Mouse (Mus musculus): ENCODE results near the gene Slco1a5. TPM values are rescaled to one million over a fixed set of nuclear protein-coding genes. Genes with fewer than 3 reads are reported as not detected.
"Not testable (repeated sequence)": the region's sequence is repeated elsewhere in the genome, so short reads cannot be mapped to it uniquely, and the experiment has no call there.

Gene Slco1a5
- under 1 TPM; 0.14 to 0.24 TPM for total RNA-seq (2021)

DNA sequence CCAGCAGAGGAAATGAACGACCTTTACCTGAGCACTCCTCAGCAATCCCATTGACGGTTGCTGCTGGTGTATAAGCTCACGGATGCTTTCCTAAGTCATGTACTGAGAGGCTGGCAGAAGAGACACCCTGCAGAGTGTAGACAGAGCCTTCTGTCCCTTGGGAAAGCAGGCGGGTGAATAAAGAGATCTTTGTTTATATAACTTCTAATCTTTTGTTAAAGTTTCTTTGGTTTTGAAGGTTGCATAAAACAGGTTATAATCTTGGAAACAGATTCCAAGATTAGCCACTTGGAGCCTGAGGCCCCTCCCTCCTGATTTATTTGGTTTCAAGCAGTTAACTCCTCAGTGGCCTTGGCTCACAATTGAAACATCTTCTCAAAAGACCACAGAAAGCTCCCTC lies at the start of gene Slco1a5:
Gene Slco1a5, minus strand, starts transcription at position 101 of the 400 bp plus-strand sequence.
- no peak for DNase-seq (ENCODE audit: extremely low spot score in 1 of 2, low spot score in 2 of 2)
- intact Hi-C loops (cut with DNase I) = no loop called here

DNA sequence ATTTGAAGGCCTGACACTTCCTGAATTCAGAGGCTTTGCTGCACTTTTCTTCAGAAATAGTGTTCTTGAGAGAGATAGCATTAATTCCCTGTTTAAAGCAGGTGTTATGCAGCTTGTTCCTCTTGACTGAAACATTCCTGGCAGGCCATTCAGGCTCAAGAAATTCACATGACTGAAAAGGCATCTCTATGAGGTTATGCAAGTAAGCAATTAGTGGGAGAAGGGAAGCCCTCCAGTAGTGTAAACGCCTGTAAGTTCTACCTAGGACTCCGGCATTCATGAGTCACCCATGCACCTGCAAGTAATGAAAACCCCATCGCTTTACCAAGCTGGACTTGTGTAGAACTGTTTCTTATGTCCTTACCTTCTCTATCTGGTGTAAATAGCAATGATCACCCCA lies 46.8 kb upstream of the Slco1a5 start:
- DNase-seq (ENCODE audit: extremely low spot score in 1 of 2, low spot score in 2 of 2) = no peak
- intact Hi-C loops (cut with DNase I) = loop anchor here (10.0 kb wide), 1 partner anchor 365 kb away; no protein-coding TSS in a partner anchor

DNA sequence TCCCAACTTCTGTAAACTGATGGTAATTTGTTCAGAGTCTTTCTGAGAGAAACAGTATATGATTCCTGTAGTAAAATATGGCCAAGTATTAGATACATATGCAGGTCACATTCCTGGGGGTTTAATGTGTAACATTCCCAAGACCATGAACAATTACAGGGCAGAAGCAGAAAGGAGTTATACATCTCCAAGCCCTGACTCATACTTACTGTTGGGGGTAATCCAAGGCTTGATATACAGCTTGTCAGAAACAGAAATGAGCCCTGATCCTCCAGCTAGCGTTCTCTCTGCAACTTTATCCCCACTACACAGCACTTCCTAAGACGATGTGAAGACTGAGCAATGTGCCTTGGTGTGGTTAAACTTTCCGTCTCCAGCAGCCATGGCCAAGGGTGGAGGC lies 44.8 kb upstream of the Slco1a5 start:
- DNase-seq (ENCODE audit: extremely low spot score in 1 of 2, low spot score in 2 of 2) = no peak
- intact Hi-C loops (cut with DNase I) = loop anchor here (10.0 kb wide), 1 partner anchor 367 kb away; no protein-coding TSS in a partner anchor

GRCm38 (mm10) chr6:142366473-142367018 lies 43.8 kb upstream of the Slco1a5 start:
- intact Hi-C loops (cut with DNase I) = loop anchor here (10.0 kb wide), 1 partner anchor 368 kb away; no protein-coding TSS in a partner anchor
- no peak for DNase-seq (ENCODE audit: extremely low spot score in 1 of 2, low spot score in 2 of 2)

GRCm38 (mm10) chr6:142365742-142366472 lies 43.1 kb upstream of the Slco1a5 start:
- intact Hi-C loops (cut with DNase I) = loop anchor here (10.0 kb wide), 1 partner anchor 369 kb away; no protein-coding TSS in a partner anchor
- DNase-seq (ENCODE audit: extremely low spot score in 1 of 2, low spot score in 2 of 2) = no peak

DNA sequence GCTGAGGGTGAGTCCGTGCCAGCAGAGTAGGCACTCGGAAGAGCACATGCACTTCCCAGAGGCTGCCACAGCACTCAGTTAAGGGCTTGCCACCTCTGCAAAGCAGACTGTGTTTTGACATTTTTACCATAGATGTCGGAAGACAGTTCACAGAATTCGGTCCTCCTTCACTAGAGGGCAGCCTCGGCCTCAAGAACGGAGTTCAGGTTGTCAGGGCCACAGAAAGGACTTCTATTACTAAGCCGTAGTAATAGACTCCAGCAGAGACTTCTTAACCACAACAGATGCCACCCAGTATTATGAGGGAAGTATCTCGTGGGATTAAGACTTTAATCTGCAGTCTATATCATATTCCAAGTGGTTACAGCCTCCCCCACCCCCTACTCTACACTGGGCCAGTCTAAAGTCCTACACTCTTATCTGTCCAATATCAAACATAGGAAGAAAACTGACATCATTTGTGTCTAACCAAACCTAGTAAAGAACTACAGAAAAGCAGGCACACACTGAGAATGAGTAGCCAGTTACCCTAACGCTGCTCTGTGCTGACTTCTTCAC lies 40.3 kb upstream of the Slco1a5 start:
- no peak for DNase-seq (ENCODE audit: extremely low spot score in 1 of 2, low spot score in 2 of 2)
- intact Hi-C loops (cut with DNase I) = loop anchor here (5.0 to 10.0 kb wide), 3 partner anchors 124 to 372 kb away; no protein-coding TSS in a partner anchor

DNA sequence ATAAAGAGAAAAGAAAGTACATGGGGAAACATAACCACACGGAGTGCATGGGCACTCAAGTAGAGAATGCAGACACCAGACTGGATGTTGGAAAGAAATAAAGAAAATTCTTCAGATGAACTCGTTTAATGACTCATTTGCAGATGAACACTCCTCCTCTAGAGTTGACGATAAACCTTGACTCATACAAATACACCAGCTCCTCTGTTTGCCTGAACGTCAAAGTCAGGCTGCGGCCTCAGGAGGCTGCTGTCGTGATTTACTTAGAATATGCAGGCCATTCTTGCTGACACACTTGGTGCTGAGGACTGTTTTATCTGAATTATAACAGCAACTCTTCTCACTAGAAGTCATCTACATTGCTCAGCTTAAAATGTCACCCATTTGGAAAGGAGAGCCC lies 39.3 kb upstream of the Slco1a5 start:
- intact Hi-C loops (cut with DNase I) = loop anchor here (5.0 to 10.0 kb wide), 3 partner anchors 125 to 373 kb away; no protein-coding TSS in a partner anchor
- no peak for DNase-seq (ENCODE audit: extremely low spot score in 1 of 2, low spot score in 2 of 2)

DNA sequence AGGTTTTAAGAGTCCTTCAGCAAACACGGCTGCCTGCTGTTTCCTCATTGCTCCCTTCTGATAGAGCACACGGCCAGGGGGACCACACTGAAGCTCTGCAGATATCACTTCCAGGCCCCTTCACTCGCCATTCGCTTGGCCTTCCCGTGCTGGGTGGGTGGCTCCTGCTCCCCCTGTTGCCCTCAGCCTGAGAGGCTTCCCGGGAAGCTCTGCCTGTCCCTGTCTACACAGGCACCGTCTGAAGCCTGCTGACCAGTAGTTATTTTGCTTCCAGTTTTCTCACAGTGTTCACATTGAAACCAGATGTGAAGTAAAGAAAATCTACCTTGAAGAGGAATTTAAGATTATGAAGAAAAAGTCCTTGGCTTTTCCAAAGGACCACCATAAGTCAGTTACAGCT lies 34.3 kb upstream of the Slco1a5 start:
- no peak for DNase-seq (ENCODE audit: extremely low spot score in 1 of 2, low spot score in 2 of 2)
- intact Hi-C loops (cut with DNase I) = no loop called here

GRCm38 (mm10) chr6:142352099-142352498 lies 29.3 kb upstream of the Slco1a5 start:
- intact Hi-C loops (cut with DNase I); DNase-seq (ENCODE audit: extremely low spot score in 1 of 2, low spot score in 2 of 2): not testable (repeated sequence)

- intact Hi-C loops (cut with DNase I) = no loop called here
- peak in 1 of 2 experiments; percentile 31 for DNase-seq (ENCODE audit: extremely low spot score in 1 of 2, low spot score in 2 of 2)
Measured at GRCm38 (mm10) chr6:142347431-142348385, 24.9 kb upstream of the Slco1a5 start.

DNA sequence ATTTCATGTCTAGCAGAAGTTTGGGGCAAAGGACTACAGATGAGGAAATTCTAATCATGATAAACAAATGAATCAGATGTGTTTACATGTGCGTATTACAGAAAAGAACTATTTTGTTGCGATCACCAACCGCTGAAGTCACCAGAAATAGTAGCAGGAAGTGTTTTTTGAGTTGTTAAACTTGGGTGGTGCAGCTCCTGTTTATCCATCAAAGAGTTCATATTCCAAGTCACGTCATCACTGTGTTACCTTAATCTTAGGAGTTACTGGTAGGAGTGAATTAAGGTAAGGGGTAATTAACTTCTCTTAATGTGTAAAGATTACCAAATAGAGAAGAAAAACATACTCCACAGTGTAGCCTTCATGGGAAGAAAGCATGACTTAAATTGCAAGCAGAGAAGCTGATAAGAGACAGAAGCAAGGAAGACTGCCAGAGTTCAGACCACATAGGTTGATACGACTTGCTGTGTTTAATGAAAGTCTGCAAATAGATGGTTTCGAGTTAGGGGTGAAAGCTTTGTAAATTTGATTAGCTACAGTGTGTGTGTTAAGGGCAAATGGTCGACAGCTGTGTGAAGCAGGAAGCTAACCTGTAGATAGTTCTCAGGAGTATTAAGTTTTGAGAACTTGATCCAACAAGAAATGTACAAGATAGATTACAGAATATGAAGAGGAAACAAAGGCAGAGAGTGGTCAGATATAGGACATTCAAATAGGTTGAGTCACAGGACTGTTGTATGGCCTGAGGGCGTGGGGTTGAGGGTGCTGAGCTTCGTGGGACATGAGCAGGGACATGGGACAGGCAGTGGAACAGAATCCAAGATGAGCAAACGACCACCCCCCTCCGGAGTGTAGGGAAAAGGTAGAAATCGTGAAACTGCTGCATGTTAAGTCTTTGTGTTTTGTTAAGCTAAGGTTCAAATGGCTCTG lies 23.7 kb upstream of the Slco1a5 start:
- DNase-seq (ENCODE audit: extremely low spot score in 1 of 2, low spot score in 2 of 2) = no peak
- intact Hi-C loops (cut with DNase I) = no loop called here

DNA sequence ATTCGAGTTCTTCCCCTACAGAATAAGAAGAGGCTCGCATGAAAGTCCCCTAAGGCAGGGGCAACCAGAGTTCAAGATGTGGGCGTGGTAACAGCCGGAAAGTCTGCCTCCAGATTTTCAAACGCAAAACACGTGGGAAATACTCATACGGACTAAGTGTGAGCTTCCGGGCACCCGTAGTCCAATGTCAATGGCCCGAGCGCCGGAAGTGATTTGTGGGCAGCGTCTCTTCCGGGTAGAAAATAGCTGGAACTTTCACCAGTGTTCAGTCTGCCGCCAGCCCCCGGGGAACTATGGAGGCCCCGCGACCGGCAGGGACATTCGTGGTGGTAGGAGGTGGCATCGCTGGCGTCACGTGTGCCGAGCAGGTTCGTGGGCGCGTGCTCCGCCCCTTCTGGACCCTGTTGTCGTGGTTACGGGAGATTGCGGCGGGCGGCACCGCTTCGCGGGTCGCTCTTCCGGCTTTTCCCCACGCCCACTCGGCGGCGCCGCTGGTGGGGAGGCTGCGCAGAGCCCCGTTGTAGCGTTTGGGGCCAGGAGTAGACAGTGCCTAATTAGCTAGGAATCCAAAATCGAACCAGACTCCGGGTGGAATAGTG lies 22.8 kb upstream of the Slco1a5 start, which contains the start of gene Pyroxd1:
Gene Pyroxd1, plus strand, starts transcription at position 215 of the 599 bp plus-strand sequence.
- intact Hi-C loops (cut with DNase I) = no loop called here
- DNase-seq (ENCODE audit: extremely low spot score in 1 of 2, low spot score in 2 of 2) = peak; percentile 84 to 91

DNA sequence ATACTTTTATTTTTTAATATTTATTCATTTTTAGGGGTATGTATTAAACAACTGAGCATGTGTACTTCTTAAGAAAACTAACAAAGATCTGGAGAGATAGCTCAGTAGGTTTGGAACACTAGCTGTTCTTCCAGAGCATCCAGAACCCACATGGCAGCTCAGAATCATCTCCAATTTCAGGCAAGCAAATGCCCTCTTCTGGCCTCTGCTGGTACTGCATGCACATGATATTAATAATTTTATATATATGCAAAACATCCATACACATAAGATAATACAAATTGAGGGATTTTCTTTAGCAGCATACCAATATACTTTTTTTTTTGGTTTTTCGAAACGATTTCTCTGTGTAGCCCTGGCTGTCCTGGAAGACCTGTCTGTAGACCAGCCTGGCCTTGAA lies 20.8 kb upstream of the Slco1a5 start:
- peak; percentile 47 to 68 for DNase-seq (ENCODE audit: extremely low spot score in 1 of 2, low spot score in 2 of 2)
- intact Hi-C loops (cut with DNase I) = no loop called here

DNA sequence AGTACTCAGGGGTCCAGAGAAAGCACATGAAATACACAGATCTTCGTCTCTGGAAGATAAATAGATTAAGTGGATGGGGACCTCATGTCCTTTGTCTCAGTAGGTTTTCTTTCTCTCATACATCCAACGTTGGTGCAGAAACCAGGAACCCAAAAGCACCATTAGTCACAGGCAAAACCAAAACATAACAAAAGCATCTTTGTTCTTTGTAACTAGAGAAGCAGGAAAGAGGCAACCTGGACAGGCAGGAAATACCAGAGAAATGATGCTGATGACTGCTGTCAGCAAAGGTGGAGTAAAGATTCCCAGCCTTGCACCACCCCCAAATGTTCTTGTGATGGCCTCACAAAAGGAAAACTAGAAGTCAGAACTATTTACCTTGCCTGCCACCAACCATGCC lies 16.8 kb upstream of the Slco1a5 start:
- intact Hi-C loops (cut with DNase I) = no loop called here
- DNase-seq (ENCODE audit: extremely low spot score in 1 of 2, low spot score in 2 of 2) = no peak

- no peak for DNase-seq (ENCODE audit: extremely low spot score in 1 of 2, low spot score in 2 of 2)
- intact Hi-C loops (cut with DNase I) = no loop called here
Measured at GRCm38 (mm10) chr6:142338961-142339360, 16.2 kb upstream of the Slco1a5 start.

- intact Hi-C loops (cut with DNase I) = no loop called here
- DNase-seq (ENCODE audit: extremely low spot score in 1 of 2, low spot score in 2 of 2) = no peak
Measured at GRCm38 (mm10) chr6:142329201-142329600, 6.4 kb upstream of the Slco1a5 start.

GRCm38 (mm10) chr6:142326598-142326997 lies 3.8 kb upstream of the Slco1a5 start:
- DNase-seq (ENCODE audit: extremely low spot score in 1 of 2, low spot score in 2 of 2) = no peak
- intact Hi-C loops (cut with DNase I) = no loop called here
